Mouse (Mus musculus) stomach, postnatal 0 days (tissue): Measurements from ENCODE around the gene Ywhag. TPM values are rescaled to one million over a fixed set of nuclear protein-coding genes. Genes with fewer than 3 reads are reported as not detected.

Source experiments
- ATAC-seq: fragments of 200-750 bp; cut with Nextera tagmentation; 2 replicates; pipeline ENCODE4 v1.8.0; 2017; ENCODE audit not compliant: low FRiP score, low TSS enrichment
- DNase-seq: peaks from one replicate; pipeline ENCODE4 v3.0.0-alpha.2; 2016; ENCODE audit warnings: low spot score
- H3K27ac ChIP-seq: fragments of 300-500 bp; sonication (generic); replicated peaks from 2 replicates; pipeline ENCODE4 v1.5.1; 2014; ENCODE audit warnings: mild to moderate bottlenecking, control low read depth
- H3K27me3 ChIP-seq: fragments of 300-500 bp; sonication (generic); 2 replicates; pipeline ENCODE4 v1.6.1; 2014; ENCODE audit warnings: low read length; ENCODE audit not compliant: control insufficient read depth, insufficient read depth
- H3K36me3 ChIP-seq: fragments of 300-500 bp; sonication (generic); 2 replicates; pipeline ENCODE4 v1.6.1; 2014; ENCODE audit warnings: low read length, mixed read lengths; ENCODE audit not compliant: control insufficient read depth, insufficient read depth
- H3K4me1 ChIP-seq: fragments of 300-500 bp; sonication (generic); replicated peaks from 2 replicates; pipeline ENCODE4 v1.6.1; 2014; ENCODE audit warnings: antibody characterized with exemption; ENCODE audit not compliant: control insufficient read depth, insufficient read depth
- H3K4me2 ChIP-seq: fragments of 300-500 bp; sonication (generic); replicated peaks from 2 replicates; pipeline ENCODE4 v1.6.1; 2014; ENCODE audit warnings: low read depth, mild to moderate bottlenecking, control low read depth, moderate library complexity
- H3K4me3 ChIP-seq: fragments of 300-500 bp; sonication (generic); 2 replicates; pipeline ENCODE4 v1.5.1; 2014; ENCODE audit warnings: low read depth, low read length, control low read depth
- H3K9ac ChIP-seq: fragments of 300-500 bp; sonication (generic); 2 replicates; pipeline ENCODE4 v1.6.1; 2014; ENCODE audit warnings: mild to moderate bottlenecking, low read length, control low read depth, mixed read lengths
- H3K9me3 ChIP-seq: fragments of 300-500 bp; sonication (generic); 2 replicates; pipeline ENCODE4 v1.6.1; 2016; ENCODE audit warnings: low read length; ENCODE audit not compliant: control insufficient read depth
- CTCF ChIP-seq: IDR thresholded peaks from 2 replicates; pipeline ENCODE4 v1.5.1; 2016; ENCODE audit warnings: antibody characterized with exemption, low read depth, mild to moderate bottlenecking, moderate library complexity
- EP300 ChIP-seq: optimal IDR thresholded peaks from 2 replicates; pipeline ENCODE3; 2016; ENCODE audit warnings: antibody characterized with exemption
- WGBS: fragments of 180-500 bp; shearing (Covaris S2); extraction: QIAGEN DNeasy Blood & Tissue Kit; methylation state at CpG from one replicate; pipeline ENCODE4 v1.1.7; 2014; 5-methylcytosine and 5-hydroxymethylcytosine counted together
- polyA plus RNA-seq: library from polyadenylated mRNA; unstranded; fragments of >200 nt; fragmentation: Nextera tagmentation; extraction: Ambion mirVana; gene quantifications from 2 replicates; pipeline ENCODE4 v1.2.1, GENCODE M21; 2015

The Ywhag gene
- polyA plus RNA-seq, 1 experiment from 2014 or later: 89.2 TPM

DNA sequence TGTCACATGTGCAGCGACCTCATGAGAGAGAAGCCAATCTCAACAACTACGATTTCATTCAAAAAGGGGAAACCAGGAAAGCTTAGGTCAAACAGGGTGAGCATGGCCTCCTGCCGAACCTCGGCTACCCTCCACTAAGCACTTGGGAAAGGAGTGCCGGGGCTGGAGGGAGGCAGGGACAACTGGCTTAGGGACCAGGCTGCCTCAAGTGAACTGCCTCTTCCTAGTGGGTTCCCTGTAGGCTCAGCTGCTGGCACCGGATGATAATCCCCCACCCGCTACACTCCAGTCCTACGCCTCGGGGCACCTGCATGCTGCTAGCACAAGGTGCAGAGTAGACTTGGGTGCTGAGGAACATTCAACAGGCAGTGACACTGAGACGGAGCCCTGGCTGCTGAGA lies 24.8 kb downstream of the Ywhag start:
- H3K27me3 ChIP-seq: no peaks in the 10 kb centered on the region
- peaks cover 29% of the 10 kb centered on the region for H3K36me3 ChIP-seq
- ATAC-seq: no peak

DNA sequence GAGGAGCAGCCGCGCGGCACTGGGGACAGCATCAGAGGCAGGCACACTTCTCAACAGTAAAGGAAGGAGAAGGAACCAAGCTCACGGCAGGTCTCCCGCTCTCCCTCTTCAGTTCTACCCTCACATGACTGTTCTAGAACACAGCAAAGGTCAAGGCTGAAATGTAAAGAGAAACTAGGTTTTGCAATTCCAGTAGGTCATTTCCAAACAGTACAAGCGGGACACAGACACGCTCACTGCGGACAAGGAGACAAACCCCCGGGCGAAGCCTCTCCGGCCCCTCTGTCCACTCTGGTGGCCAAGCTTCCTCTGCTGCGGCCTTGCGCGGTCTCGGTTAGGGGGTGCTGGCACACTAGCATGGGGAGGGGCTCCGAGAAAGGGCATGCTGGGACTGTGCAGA lies 25.4 kb downstream of the Ywhag start:
- Histone ChIP-seq H3K4me3 (no peak overlapping the region), H3K27ac (no peak overlapping the region), H3K4me1 (no peaks in the 10 kb centered on the region), H3K4me2 (no peak overlapping the region), H3K27me3 (no peaks in the 10 kb centered on the region), H3K36me3 (peaks cover 29% of the 10 kb centered on the region), H3K9me3 (no peaks in the 10 kb centered on the region), H3K9ac (no peak overlapping the region)
- 91% methylated on average over 16 of the region's 16 CpGs for WGBS
- no peak for ATAC-seq
- no peak for DNase-seq
- TF ChIP-seq CTCF (no peak), EP300 (no peak)

More for the DNA sequence above, 24.8 kb downstream of the Ywhag start:
- TF ChIP-seq CTCF (no peak), EP300 (no peak)
- no peaks in the 10 kb centered on the region for H3K9me3 ChIP-seq
- H3K27ac ChIP-seq: no peak overlapping the region
- WGBS: 83% methylated on average over 10 of the region's 10 CpGs
- H3K4me3 ChIP-seq: no peak overlapping the region
- DNase-seq: no peak
- H3K4me1 ChIP-seq: no peaks in the 10 kb centered on the region; the same call in 1 of the 2 replicates
- H3K4me2 ChIP-seq: no peak overlapping the region
- no peak overlapping the region for H3K9ac ChIP-seq

DNA sequence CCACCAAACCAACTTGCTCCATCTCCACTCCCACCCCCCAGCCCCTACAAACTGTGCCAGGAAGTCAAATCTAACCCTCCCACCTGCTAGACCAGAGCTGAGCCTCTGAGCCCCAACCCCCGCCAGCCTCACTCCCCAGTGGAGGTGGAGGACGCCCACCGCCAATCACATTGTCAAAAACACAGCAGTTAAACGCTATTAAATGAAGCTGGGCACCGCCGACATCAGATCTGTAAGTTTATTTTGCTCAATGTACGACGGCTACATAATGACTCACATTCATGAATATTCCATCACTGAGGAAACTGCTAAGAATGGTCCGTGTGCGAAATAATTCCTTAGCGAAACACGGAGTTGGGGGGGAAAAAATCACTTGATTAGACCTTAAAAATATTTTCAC lies 26.2 kb downstream of the Ywhag start:
- no peak overlapping the region for H3K9ac ChIP-seq
- no peak overlapping the region for H3K27ac ChIP-seq
- H3K4me3 ChIP-seq: no peak overlapping the region
- no peaks in the 10 kb centered on the region for H3K9me3 ChIP-seq
- H3K36me3 ChIP-seq: peaks cover 26% of the 10 kb centered on the region
- no peak overlapping the region for H3K4me2 ChIP-seq
- DNase-seq (no peak), ATAC-seq (no peak)
- H3K4me1 ChIP-seq: no peaks in the 10 kb centered on the region
- TF ChIP-seq EP300 (no peak), CTCF (no peak)
- WGBS: 76% methylated on average over 12 of the region's 12 CpGs
- no peaks in the 10 kb centered on the region for H3K27me3 ChIP-seq

DNA sequence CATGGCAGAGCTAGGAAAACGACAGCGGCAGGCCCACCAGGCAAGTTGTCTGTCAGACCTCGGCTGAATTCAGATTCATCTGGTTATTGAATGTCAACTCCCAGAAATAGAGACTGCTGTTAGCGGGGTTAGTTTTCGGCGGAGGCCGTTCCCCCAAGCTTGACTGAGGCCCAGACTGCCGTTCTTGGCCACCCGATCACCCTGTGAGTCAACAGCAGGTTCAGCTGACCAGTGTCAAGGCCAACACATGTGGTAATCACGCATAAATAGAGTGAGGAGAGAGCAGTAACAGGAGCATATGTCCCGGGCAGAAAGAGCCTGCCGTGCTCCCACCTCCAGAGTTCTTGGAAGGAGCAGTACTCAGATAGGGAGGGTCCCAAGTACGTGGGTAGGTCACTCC lies 27.2 kb downstream of the Ywhag start:
- H3K4me2 ChIP-seq: no peak overlapping the region
- H3K9me3 ChIP-seq: no peaks in the 10 kb centered on the region
- DNase-seq: no peak
- WGBS: 67% methylated on average over 13 of the region's 13 CpGs
- TF ChIP-seq CTCF (no peak), EP300 (no peak)
- no peaks in the 10 kb centered on the region for H3K4me1 ChIP-seq
- ATAC-seq: no peak
- no peak overlapping the region for H3K4me3 ChIP-seq
- peaks cover 26% of the 10 kb centered on the region for H3K36me3 ChIP-seq
- H3K27me3 ChIP-seq: no peaks in the 10 kb centered on the region
- no peak overlapping the region for H3K27ac ChIP-seq
- H3K9ac ChIP-seq: no peak overlapping the region

GRCm38 (mm10) chr5:135906846-135907245 lies 27.6 kb downstream of the Ywhag start:
- peaks cover 26% of the 10 kb centered on the region for H3K36me3 ChIP-seq
- H3K9me3 ChIP-seq: no peaks in the 10 kb centered on the region
- DNase-seq (no peak), ATAC-seq (no peak)
- H3K4me2 ChIP-seq: no peak overlapping the region
- no peak overlapping the region for H3K27ac ChIP-seq
- WGBS: 65% methylated on average over 4 of the region's 4 CpGs
- no peak overlapping the region for H3K9ac ChIP-seq
- no peak overlapping the region for H3K4me3 ChIP-seq
- no peaks in the 10 kb centered on the region for H3K27me3 ChIP-seq
- TF ChIP-seq EP300: no peak
- no peak for TF ChIP-seq CTCF
- H3K4me1 ChIP-seq: no peaks in the 10 kb centered on the region

DNA sequence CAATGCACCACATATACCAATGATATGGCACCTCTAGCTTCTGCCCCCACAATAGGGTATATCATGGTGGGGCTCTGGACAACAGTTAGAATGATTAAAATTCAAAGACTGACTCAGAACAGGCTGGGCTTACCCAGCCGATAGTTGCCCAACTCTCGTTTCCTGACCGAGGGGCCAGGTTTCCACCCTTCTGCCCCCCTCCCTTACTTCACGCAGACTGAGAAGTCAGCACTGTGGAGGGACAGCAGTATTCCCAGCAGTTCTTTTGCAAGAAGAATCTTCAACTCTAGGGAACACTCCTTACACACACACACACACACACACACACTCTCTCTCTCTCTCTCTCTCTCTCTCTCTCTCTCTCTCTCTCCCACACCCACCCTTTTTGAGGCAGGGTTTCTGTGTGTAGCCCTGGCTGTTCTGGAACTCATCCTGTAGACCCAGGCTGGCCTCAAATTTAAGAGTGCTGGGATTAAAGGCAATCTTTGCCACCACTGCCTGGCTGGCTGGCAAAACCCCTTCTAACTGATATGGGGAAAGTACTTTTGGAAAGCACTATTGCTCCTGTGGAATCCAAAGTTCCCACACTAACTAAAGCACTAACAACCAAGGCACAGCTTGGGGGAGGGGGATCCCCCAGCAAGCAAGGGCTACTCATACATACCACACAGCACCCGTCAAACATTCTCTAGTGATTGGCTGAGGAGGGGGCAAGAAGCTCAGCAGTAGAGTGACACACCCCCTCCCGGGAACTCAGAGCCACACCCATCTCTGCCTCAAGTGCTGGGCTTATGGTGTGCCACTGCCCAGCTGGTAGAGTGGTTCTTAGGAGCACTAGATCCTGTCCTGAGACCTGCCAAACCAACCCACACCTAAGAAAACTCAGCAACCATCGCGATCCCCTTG lies 28.8 kb downstream of the Ywhag start:
- DNase-seq (no peak), ATAC-seq (no peak)
- Histone ChIP-seq H3K36me3 (peaks cover 20% of the 10 kb centered on the region), H3K27ac (no peak overlapping the region), H3K4me3 (no peak overlapping the region), H3K4me2 (no peak overlapping the region), H3K9ac (no peak overlapping the region), H3K9me3 (no peaks in the 10 kb centered on the region), H3K4me1 (no peaks in the 10 kb centered on the region), H3K27me3 (no peaks in the 10 kb centered on the region)
- WGBS: 51% methylated on average over 8 of the region's 8 CpGs
- TF ChIP-seq CTCF (no peak), EP300 (no peak)
